Mouse (Mus musculus) cerebellum, adult (tissue): ENCODE results near the gene Ldhal6b.
"Not testable (repeated sequence)": the region's sequence is repeated elsewhere in the genome, so short reads cannot be mapped to it uniquely, and the experiment has no call there.

Experiments
- ATAC-seq: cut with Nextera tagmentation; 2 replicates; pipeline ENCODE4 v1.9.2; 2017; ENCODE audit warnings: mild to moderate bottlenecking, moderate library complexity, mixed read lengths; ENCODE audit not compliant: insufficient number of reproducible peaks, low FRiP score, low TSS enrichment

Gene Ldhal6b

DNA sequence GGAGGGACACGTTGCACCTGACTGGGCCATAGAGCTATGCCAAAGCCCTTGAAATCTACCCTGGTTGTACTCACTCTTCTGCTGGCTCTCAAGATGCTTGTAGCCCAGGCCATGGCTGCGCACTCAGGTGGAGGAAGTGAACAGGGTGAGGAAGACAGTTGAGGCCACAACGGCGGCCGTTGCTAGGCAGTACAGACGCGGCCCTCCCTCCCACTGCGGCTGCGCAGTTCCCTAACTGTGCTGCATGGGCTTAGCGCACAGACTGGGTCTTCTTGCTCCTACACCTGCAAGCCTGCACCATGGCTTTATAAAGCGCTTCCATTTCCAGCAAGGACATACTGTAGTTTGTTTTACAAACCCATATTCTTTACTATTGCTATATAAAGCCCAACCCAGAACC lies at the start of gene Ldhal6b:
Ldhal6b (minus strand) TSS at position 223 of the 400 bp plus-strand sequence.
- no peak for ATAC-seq

DNA sequence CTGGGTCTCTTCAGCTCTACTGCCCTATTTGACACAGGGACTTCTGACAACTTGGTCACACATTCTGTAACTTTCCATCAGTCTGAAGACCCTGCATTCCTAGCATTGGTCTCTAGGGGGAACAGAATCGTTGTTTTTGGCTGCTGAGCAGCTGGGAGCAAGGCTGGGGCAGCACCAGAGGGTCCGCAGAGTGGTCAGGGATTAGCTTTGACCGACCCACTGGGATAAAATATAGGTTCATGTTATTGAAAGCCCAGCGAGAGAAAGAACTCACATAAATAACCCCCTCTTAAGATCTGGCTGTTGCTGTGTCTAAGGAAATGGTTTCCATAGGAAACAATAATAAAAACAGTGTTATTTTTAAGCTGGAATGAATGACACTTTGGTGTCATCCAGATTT lies 48.6 kb upstream of the Ldhal6b start:
- no peak for ATAC-seq

DNA sequence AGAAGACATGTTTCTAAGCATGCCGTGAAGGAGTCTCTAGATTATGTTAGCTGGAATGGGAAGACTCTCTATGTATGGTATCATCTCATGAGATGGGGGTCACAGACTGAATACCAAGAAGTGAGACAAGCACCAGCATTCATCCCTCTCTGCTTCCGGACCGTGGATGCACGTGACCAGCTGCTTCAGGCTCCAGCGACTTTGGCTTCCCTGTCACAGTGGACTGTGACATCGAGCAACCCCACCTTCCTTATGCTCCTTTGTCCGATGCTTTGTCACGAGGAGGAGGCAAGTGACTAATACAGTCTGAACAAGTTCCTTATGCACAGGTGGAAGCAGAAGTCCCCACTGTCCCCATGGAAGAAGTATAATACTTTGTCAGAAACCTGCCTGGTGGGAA lies 48.2 kb upstream of the Ldhal6b start:
- no peak for ATAC-seq

DNA sequence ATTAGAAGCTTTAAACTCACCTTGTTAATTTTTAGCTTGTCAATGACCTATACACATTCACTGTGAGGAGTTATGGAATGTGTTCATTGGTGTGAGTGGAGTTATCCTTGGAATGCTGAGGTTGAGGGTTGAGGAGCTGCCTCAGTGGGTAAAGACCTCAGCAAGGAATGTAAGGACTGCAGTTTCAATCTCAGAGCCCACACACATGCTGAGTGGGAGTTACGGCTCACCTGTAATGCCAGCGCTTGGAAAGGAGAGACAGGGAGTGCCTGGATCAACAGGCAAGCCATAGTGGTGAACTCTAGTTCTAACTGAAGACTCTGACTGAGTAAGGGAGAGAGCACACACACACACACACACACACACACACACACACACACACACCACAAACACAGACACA lies 45.3 kb upstream of the Ldhal6b start:
- no peak for ATAC-seq

DNA sequence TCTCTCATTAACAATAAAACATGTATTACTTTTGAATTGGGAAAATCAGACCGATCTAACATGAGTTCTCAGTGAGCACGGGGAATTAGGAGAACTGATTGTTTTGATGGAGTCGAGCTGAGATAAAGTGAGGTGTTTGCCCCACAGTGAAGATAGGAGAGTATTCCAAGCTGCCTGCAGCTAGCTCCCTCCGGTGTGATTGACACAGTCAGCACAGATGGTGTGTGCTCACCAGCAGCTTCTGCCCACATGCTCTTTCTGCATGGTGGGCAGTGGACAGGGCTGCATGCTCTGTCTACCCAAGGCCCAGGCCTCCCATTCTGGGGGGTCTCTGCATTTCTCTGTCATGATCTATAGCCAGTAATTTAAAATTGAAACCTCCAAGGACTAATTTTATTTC lies 35.1 kb upstream of the Ldhal6b start:
- ATAC-seq: no peak

DNA sequence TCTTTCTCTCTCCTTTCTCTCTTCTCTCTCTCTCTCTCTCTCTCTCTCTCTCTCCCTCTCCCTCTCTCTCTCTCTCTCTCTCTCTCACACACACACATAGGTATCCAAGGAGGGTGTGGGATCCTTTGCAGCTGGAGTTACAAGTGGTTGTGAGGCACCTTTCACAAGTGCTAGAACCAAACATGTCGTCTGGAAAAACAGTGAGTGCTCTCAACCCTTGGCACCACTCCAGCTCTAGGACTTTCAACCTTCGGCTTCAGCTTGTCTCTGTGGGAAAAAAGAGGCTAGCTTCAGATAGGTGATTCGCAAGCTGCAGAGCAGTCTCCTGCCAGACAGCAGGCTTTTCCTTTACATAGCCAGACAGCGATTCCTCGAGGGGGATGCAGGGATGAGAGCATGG lies 25.2 kb upstream of the Ldhal6b start:
- ATAC-seq: no peak

DNA sequence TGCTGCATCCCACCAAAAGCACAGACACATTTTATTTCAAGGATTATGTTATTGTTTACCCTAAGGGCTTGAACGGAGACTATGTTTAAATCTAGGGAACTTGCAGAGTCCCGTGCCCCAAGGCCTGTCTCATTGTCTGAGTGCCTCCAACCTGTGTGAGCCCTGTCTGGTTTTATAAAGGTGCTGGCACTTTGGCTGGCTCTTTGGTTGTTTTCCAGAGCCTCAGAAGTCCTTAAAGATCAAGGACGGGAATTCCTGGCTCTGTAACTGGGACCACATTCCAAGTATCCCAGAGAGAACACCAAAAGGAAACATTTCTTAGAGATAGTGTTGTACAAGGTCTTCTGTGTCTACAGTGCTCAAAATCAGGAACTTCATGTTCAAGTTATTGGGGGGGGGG lies 24.7 kb upstream of the Ldhal6b start:
- no peak for ATAC-seq

DNA sequence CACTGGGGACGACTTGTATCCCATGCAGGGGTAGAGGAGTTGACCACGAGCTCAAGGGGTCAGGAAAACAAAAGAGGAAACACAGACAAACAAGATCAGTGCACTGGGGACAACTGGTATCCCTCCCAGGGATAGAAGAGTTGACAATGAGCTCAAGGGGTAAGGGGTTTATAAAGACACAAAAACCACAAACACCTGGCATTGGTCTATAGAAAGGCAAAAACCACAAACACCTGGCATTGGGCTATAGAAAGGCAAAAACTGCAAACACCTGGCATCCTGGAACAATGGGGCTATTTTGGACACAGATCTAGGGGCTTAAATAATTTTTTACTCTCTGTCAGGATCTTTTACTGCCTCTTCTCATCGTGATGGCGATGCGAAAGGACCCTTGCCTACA lies 23.8 kb upstream of the Ldhal6b start:
- not testable (repeated sequence) for ATAC-seq

DNA sequence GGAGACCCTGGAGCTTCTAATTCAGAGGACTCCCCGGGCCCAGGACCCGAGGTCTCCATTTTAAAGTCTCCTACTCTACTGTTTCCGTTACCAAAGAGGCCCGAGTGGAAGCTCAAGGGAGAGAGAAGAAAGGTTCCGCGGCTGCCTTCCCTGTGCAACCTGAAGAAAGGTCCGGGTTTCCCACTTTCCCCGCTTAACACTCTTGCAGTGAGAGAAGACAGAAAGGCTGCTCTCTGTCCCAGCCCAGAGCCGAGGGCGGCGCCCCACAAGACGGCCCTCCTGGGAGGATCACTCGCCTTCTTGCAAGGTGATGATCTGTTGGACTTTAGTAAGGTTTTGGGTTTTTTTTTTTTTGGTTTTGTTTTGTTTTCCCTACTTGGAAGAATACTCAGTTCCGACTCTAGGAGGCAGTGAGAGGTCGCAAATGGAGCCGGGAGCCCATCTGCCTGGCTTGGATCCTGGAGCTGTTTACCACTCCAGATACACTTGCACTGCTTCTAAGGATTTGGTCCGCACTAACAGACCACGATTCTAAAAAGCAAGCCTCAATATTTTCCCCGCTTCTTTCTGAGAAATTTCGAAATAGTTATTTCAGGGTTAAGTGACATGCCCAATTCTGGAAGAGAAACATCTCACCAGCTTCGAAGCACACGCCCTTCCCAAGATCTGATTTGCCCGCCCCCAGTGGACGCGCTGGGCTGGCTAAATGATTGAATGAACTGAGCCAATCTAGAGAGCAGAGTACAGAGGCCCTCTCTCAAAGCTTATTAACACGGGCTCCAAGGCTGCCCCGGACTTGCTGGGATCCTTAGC lies 21.8 kb upstream of the Ldhal6b start, which contains the start of gene Tmem242:
Tmem242 (minus strand) TSS at position 101 of the 813 bp plus-strand sequence.
- ATAC-seq: peak; percentile 90

DNA sequence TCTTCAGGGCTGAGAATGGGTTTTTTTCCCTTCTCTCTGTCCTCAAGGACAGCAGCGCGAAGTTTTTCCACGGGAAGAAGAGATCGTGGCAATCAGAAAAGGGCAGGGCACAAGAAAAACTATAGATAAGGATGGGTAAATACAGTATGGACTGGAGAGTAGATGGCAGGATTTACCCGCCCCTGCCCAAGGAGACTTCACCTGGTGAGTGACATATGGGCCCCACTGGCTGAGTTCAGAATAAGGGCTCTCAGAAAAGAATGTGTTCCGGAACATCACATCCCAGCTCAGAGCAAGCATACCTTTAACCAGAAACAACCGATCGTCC lies 21.2 kb upstream of the Ldhal6b start:
- peak; percentile 49; the same call in 1 of the 2 replicates for ATAC-seq

DNA sequence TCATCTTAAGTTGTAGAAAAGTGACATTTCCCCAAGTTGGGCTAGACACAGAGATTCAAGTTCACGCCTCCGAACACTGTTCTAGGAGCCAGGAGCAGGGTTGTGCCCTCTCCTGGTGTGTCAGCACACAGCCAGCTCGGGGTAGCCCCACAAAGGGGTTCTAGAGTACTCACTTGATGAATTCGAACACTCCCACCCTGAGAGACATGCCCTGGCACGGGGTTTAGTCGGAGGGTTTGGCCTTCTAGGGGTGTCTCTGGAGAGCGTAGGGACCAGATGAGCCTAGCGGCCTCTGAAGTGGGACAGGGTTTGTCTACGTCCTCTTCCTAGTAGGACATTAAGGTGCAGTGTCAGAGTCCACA lies 11.2 kb upstream of the Ldhal6b start:
- ATAC-seq: peak; percentile 46; the same call in 1 of the 2 replicates

DNA sequence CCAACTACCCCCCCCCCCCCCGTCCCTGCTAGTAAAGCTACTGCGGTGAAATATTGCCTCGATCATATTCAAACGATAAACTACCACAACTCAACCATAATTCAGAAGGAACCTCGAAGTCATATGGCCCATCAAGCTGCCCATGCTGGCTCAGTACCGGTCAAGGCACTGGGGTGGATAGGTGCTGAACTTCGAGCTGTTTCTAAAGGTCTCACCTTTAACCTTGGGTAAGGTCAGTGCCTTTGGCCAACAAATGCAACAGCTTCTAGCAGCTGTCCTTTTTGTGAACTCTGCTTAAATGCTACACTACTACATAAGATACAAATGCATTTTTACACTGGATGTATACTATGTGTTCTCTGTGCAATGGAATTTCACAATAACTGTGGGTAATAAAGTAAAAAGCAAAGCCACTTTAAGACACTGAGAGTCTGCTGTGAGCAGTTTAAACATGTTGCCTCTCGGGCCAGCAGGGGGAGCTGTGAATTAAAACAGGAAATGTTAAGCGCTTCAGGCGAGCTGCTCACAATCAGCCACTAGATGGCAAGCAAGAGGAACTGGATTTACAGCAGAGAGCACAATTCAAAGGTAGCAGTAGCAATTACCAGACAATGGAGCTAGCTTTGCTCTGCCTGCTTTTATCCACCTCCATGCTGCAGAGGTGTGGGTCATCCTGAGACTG lies 10.7 kb upstream of the Ldhal6b start:
- peak; percentile 77 for ATAC-seq

DNA sequence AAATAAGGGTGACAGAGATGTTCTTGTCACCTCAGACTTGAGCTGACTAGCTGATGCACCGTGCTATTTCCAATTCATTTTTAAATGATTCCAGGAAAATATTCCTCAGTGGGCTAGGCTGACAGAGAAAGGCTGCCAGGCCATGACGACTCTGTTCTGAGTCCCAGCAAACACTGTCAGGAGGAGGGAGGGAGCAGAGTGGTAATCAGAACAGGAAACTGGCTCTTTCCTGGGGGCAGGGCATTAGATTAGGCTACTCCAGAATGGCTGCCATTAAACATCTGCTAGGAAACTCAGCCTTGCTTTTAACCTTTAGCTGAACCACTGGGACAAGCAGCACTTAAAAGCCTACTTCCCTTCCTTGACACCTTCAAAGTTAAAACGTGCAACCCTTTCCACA lies 6.6 kb upstream of the Ldhal6b start:
- ATAC-seq: no peak

DNA sequence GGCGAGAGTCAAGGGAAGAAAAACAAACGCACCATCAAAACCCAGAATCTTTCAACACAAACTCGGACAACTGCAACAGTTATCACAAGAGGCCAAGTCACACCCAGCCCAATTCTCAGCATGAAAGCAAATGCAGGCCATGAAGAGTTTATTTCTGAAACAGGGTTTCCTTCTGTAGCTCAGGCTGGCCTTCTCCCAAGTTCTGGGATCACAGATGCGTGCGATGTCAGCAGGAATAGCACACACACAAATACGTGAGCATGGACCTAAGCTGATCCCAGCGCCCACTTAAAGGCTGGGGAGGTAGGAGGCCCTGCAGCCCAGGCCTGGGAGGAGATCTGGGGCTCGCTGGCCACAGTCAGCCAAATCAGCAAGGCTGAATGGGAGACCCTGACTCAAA lies 5.6 kb upstream of the Ldhal6b start:
- no peak for ATAC-seq

DNA sequence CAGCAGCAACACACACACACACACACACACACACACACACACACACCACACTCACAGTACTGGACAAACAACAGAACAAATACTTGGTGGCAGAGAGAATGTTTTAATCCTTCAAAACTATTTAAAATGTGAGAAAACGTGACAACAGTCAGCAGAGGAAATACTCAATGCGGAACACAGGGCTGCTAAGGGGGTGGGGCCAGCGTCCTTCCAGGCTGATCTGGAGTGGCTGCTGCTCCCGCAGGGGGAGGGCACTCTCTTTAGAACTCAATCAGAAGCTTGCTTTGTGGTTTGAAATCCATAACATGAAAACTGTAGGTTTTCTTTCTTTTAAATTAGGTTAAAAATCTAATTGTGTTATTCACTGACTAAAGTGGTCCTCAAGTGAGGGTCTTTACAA lies 3.3 kb upstream of the Ldhal6b start:
- no peak for ATAC-seq

DNA sequence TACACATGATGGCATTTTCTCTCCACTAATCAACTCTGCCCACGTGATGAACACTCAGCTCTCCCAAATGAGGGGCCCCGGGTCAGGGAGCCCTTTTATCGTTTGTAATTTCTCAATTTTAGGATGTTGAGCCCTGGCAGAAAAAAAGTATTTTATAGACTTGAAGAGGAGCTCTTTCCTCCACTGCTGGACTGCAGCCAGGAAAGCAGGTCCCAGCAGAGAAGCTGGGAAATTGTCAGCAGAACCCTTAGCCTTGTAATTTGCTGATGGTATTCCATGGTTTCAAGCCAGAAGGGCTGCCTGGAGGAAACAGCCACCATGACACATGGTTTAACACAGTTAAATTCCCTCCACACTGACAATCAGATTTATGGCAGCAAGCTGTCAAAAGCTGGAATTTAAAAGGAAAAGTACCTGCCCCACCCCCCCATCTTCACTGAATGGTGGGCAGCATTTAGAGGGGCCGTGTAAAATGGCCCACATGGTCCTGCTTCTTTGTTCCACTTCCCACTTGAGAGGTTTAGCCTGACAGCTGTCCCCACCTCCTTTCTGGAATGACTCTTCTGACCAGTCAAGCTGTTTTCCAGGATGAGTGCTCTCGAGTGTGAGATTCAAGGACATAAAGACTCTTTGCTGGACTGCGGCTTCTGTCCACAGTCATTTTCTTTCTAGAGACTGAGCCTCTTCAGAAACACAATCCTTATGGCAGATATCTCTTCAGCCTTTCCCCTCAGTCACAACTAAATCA lies 1.4 kb upstream of the Ldhal6b start:
- no peak for ATAC-seq

DNA sequence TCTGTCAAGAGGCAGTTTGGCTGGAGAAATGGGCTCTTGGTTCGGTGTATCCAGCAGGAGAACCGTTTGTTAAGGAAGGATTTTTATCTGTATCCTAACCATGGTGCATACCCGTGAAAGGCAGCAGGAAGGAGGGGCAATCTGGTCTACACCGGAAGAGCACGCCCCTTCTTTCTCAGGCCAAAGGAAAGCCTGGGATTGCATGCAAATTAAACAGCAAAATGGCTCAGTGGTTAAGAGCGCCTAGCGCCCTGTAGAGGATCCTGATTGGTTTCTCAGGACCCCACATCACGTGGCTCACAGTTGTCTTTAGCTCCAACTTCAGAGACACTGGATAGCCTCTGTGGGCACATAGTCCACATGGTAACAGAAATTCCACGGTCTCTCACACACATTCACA lies 489 bp upstream of the Ldhal6b start:
- ATAC-seq: no peak

DNA sequence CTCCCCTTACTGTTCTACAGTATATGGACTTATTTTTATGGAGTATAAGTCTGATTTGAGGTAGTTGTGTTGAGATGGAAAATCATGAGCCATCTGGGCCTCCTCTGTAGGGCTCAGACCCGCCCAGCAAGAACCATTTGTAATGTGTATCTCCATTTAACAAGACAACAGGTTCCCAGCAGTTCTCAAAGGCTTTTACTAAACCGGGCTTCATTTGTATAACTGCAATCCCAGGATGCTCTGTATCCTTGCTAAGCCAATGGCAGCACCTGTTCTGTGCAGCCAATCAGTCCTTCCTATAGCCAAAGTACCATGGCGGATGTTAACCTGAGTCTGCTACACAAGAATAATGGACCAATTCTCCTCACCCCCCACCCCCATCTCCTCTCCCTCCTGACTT lies 2.0 kb downstream of the Ldhal6b start:
- ATAC-seq: no peak

DNA sequence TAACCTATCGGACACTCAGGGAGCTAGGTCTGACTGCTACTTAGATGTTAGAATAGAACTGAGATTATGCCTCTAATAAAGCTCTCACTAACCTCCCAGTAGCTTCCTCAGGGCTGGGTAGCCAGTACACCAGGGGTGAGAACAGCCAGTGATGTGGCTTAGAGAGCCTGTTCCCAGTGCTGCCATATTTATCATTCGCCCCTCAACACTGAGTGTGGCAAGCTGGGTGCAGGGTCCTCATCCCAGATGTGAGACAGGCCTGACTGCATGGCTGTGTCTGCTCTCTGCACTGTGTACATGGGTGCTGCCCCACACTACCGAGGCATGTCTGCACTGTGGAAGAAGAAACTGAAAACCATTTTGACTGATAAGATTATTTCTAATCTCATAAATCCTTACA lies 4.5 kb downstream of the Ldhal6b start:
- no peak for ATAC-seq

DNA sequence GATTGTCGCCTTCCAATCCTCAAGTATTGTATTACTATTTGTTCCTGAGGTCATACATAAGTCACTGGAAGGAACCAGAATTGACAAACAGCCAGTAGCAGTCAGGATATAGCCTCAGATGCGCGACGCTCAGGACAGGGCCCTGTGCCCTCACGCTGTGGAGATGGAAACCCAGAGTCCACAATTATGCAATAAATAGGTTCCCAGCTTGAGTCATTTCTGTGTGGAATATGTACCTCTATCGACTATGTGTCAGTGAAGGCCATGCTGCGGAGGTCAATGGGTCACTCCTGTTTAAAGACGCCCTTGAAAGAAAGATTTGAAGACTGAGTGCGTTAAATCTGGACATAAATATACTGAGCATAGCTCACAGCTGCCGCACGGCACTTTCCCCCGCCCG lies 5.2 kb downstream of the Ldhal6b start:
- ATAC-seq: no peak

DNA sequence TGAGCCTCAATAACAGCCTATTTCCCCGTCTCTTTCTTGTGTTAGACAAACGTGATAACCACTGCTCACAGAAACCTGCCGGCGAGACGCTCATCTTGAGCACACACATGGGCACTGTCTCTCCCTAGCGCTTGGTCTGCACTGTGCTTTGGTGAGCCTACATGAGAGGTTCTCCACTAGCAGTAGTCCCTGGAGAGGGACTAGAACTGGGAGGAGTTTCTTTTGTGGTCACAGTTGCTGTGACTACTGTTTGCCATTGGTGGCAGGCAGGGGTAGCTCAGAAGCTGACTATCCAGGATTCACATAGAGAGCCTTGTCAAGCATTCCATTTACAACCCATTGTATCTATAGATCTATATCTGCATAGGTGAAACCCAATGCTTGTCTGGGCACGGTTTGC lies 5.8 kb downstream of the Ldhal6b start:
- no peak for ATAC-seq
